Mouse (Mus musculus) intestine, embryonic 15.5 days (tissue): ENCODE measurements around the gene Mzf1. TPM values are rescaled to one million over a fixed set of nuclear protein-coding genes. Genes with fewer than 3 reads are reported as not detected.

Experiments used
- ATAC-seq: fragments of 200-750 bp; cut with Nextera tagmentation; 2 replicates; pipeline ENCODE4 v1.8.0; 2017; ENCODE audit warnings: moderate TSS enrichment, moderate library complexity
- H3K27ac ChIP-seq: fragments of 300-500 bp; sonication (generic); 2 replicates; pipeline ENCODE4 v1.5.1; 2015; ENCODE audit warnings: mild to moderate bottlenecking, inconsistent platforms
- H3K27me3 ChIP-seq: fragments of 300-500 bp; sonication (generic); replicated peaks from 2 replicates; pipeline ENCODE4 v1.6.1; 2015; ENCODE audit warnings: inconsistent platforms
- H3K36me3 ChIP-seq: fragments of 300-500 bp; sonication (generic); 2 replicates; pipeline ENCODE4 v1.6.1; 2015; ENCODE audit warnings: inconsistent platforms
- H3K4me1 ChIP-seq: fragments of 300-500 bp; sonication (generic); replicated peaks from 2 replicates; pipeline ENCODE4 v1.6.1; 2015; ENCODE audit warnings: inconsistent platforms
- H3K4me2 ChIP-seq: fragments of 300-500 bp; sonication (generic); replicated peaks from 2 replicates; pipeline ENCODE4 v1.6.1; 2015; ENCODE audit warnings: mild to moderate bottlenecking, inconsistent platforms
- H3K4me3 ChIP-seq: fragments of 300-500 bp; sonication (generic); replicated peaks from 2 replicates; pipeline ENCODE4 v1.5.1; 2015; ENCODE audit warnings: inconsistent platforms
- H3K9ac ChIP-seq: fragments of 300-500 bp; sonication (generic); 2 replicates; pipeline ENCODE4 v1.6.1; 2015; ENCODE audit warnings: inconsistent platforms
- H3K9me3 ChIP-seq: fragments of 300-500 bp; sonication (generic); 2 replicates; pipeline ENCODE4 v1.6.1; 2016; ENCODE audit warnings: inconsistent platforms
- WGBS: fragments of 180-500 bp; shearing (Covaris S2); methylation state at CpG from one replicate; pipeline ENCODE4 v1.1.7; 2015; 5-methylcytosine and 5-hydroxymethylcytosine counted together
- polyA plus RNA-seq: library from polyadenylated mRNA; unstranded; fragments of >200 nt; fragmentation: Nextera tagmentation; extraction: Ambion mirVana; gene quantifications from 2 replicates; pipeline ENCODE4 v1.2.1, GENCODE M21; 2015

Gene Mzf1
- polyA plus RNA-seq, 1 experiment from 2014 or later = 2.1 TPM

DNA sequence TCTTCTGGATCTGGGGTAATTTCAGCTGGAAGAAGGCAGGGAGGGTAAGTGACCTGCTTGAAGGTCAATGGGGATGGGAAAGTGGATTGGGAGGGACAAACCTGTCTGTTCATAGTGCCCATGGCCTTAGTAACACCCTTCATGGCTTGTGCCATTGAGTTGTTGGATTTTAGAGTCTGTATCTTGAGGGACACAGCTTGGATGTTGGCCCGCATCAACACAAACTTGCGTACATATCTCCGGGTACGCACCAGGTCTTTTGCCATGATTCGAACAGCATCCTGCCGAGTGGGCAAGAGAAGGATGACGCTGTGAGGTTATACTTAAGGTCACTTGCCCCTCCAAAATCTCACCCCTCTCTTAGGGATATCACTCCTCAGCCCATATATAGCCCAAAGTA is 22.0 kb downstream of the Mzf1 start:
- no peak for ATAC-seq
- H3K4me3 ChIP-seq = no peak overlapping the region
- H3K4me2 ChIP-seq = no peak overlapping the region
- peaks cover 27% of the 10 kb centered on the region for H3K4me1 ChIP-seq
- 0 out of 2 replicates have a peak overlapping the region, but pooled peaks have one; percentile 22 for H3K27ac ChIP-seq
- WGBS = 87% methylated on average over 7 of the region's 7 CpGs
- H3K9me3 ChIP-seq = no peaks in the 10 kb centered on the region
- no peaks in the 10 kb centered on the region for H3K27me3 ChIP-seq
- peak overlapping the region; percentile 81; the same call in 1 of the 2 replicates for H3K9ac ChIP-seq
- H3K36me3 ChIP-seq = peaks cover 59% of the 10 kb centered on the region

DNA sequence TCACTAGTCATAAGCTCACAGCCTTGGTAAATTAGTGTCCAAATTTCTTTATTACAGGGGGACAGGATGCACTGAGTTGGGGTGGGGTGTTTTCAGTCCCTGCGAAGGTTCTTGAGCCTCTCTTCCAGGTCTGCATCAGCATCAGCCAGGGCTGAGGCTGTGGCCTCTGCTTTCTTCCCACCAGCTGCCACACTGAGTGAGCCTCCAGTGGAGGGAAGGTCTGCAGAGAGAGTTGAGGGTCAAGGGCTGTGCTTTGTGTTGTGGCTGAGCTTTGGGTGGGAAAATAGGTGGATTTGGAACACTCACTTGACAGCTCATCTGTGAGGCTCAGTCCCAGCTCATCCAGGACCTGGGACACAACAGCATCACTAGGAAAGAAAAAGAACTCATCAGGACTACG is 22.6 kb downstream of the Mzf1 start:
- peaks cover 29% of the 10 kb centered on the region for H3K4me1 ChIP-seq
- no peak overlapping the region for H3K27ac ChIP-seq
- no peak overlapping the region for H3K9ac ChIP-seq
- peaks cover 65% of the 10 kb centered on the region for H3K36me3 ChIP-seq
- H3K4me2 ChIP-seq = no peak overlapping the region
- no peak overlapping the region for H3K4me3 ChIP-seq
- WGBS = 69% methylated on average over 2 of the region's 2 CpGs
- no peak for ATAC-seq
- H3K27me3 ChIP-seq = no peaks in the 10 kb centered on the region
- no peaks in the 10 kb centered on the region for H3K9me3 ChIP-seq

DNA sequence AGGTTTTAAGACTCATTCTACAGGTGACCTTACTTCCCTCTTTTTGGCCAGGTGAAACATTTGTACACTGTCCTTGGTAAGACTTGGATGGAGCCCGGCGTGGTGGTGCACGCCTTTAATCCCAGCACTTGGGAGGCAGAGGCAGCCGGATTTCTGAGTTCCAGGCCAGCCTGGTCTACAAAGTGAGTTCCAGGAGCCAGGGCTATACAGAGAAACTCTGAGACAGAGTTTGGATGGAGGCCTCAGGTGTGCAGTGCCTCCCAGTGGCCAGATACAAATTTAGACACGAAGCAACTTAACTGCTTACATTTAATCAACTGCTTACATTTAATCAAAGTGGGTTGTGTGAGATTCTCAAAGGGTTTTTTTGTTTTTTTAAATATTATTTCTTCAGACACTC is 23.5 kb downstream of the Mzf1 start:
- H3K27ac ChIP-seq = no peak overlapping the region
- no peak overlapping the region for H3K9ac ChIP-seq
- peaks cover 68% of the 10 kb centered on the region for H3K36me3 ChIP-seq
- peaks cover 26% of the 10 kb centered on the region for H3K4me1 ChIP-seq
- 73% methylated on average over 5 of the region's 5 CpGs for WGBS
- no peaks in the 10 kb centered on the region for H3K27me3 ChIP-seq
- ATAC-seq = no peak
- no peak overlapping the region for H3K4me3 ChIP-seq
- no peak overlapping the region for H3K4me2 ChIP-seq
- no peaks in the 10 kb centered on the region for H3K9me3 ChIP-seq

DNA sequence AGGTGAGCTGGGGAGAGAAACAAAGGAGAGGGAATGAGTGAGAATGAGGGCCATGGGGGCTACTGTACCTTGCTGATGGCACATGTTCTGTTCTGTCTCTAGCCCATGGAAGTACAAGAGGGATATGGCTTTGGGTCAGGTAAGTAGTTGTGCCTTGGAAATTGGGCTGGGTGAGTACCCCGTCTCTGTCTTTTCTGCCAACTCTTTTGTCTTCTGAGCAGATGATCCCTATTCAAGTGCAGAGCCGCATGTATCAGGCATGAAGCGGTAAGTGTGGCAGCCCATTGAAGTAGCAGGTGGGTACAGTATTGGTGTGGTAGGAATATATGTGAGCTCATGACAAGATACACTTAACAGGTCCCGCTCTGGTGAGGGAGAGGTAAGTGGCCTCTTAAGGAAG is 25.6 kb downstream of the Mzf1 start:
- H3K9me3 ChIP-seq = no peaks in the 10 kb centered on the region
- H3K4me3 ChIP-seq = no peak overlapping the region
- no peaks in the 10 kb centered on the region for H3K27me3 ChIP-seq
- ATAC-seq = no peak
- H3K36me3 ChIP-seq = peaks cover 58% of the 10 kb centered on the region
- H3K4me1 ChIP-seq = peaks cover 23% of the 10 kb centered on the region
- no peak overlapping the region for H3K4me2 ChIP-seq
- no peak overlapping the region for H3K27ac ChIP-seq
- 92% methylated on average over 4 of the region's 4 CpGs for WGBS
- no peak overlapping the region for H3K9ac ChIP-seq

DNA sequence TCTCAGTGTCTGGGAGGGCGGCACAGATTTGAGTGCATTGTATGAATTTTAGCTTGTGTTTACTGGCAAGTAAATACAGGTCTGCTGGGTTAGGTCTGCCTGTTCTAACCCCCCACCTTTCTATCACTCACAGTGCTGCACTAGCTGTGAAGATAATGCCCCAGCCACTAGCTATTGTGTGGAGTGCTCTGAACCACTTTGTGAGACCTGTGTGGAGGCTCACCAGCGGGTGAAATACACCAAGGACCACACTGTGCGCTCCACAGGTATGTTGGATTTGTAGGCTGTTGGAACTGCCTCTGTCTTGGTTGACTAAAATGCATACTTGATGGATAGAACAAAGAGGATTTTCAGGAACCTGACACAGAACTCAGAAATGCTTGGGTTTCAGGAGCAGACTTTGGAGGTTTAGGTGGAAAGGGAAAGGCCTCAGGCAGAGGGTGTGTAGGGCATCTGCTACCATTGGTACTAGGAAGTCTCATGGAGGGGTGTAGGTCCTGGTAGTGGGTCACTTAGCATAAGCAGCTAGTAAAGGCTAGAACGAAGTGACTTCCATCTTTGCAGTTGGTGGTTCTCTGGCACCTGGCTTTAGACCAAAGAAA is 29.0 kb downstream of the Mzf1 start:
- peak overlapping the region; percentile 91 for H3K4me2 ChIP-seq
- no peaks in the 10 kb centered on the region for H3K27me3 ChIP-seq
- WGBS = 29% methylated on average over 4 of the region's 4 CpGs
- H3K4me1 ChIP-seq = peaks cover 23% of the 10 kb centered on the region
- no peak for ATAC-seq
- H3K36me3 ChIP-seq = peaks cover 43% of the 10 kb centered on the region
- H3K4me3 ChIP-seq = peak overlapping the region; percentile 94
- 0 out of 2 replicates have a peak overlapping the region, but pooled peaks have one; percentile 100 for H3K27ac ChIP-seq
- H3K9ac ChIP-seq = peak overlapping the region; percentile 98
- H3K9me3 ChIP-seq = no peaks in the 10 kb centered on the region

DNA sequence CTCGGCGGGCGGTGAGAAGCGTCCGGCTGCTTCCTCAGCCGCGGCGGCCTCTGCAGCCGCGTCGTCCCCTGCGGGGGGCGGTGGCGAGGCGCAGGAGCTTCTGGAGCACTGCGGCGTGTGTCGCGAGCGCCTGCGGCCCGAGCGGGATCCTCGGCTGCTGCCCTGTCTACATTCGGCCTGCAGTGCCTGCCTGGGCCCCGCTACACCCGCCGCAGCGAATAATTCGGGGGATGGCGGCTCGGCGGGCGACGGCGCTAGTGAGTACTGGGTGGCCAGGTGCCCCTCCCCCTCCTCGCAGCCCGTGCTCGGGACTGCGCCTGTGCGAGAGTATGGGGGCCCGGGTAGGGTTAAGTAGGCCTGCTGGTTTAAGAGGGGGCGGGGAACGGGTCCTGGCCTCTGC is 29.8 kb downstream of the Mzf1 start:
- peak overlapping the region; percentile 100 for H3K27ac ChIP-seq
- H3K36me3 ChIP-seq = peaks cover 35% of the 10 kb centered on the region
- no peaks in the 10 kb centered on the region for H3K9me3 ChIP-seq
- no peaks in the 10 kb centered on the region for H3K27me3 ChIP-seq
- under 1% methylated on average over 43 of the region's 44 CpGs for WGBS
- H3K4me2 ChIP-seq = peak overlapping the region; percentile 91
- peak; percentile 67 for ATAC-seq
- peak overlapping the region; percentile 94 for H3K4me3 ChIP-seq
- peaks cover 23% of the 10 kb centered on the region for H3K4me1 ChIP-seq
- peak overlapping the region; percentile 98 for H3K9ac ChIP-seq

DNA sequence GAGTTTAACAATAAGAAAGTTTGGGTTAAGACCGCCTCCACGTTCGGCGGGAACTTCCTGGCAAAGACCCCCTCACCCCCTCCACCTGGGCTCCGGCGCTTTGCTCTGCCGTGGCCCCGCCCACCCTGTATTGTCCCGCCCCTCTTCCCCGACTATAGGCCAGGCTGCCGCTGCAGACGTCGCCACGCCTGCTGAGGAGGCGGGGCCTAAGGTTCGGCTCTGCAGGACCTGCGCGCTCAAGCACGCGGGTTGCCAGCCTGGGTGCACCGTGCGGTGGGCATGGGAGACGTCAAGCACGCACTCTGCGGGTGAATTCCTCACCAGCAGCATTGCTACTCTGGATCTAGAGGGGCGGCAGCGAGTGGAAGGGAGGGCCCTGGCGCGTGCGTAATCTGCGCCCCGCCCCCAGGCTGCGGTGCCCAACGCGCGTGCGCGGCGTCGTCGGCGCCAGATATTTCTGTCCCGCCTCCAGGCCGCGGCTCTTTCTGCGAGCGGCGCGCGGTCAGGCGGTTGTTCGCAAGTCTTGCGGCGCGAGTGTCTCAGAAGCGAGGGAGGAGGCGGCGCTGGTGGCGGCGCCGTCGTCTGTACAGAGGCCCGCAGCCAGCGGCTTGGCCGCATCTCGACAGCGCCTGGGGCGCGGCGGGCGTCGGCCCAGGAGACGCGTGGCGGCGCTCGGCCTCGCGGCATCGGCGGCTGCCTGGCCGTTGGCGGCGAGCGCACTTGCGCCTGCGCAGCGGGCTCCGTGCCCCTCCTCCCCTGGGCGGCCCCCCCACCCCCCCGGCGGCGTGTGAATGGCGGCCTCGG is 30.4 kb downstream of the Mzf1 start:
- peak; percentile 85 for ATAC-seq
- under 1% methylated on average over 84 of the region's 95 CpGs for WGBS
- peak overlapping the region; percentile 100 for H3K27ac ChIP-seq
- H3K9me3 ChIP-seq = no peaks in the 10 kb centered on the region
- peak overlapping the region; percentile 98 for H3K9ac ChIP-seq
- peaks cover 28% of the 10 kb centered on the region for H3K36me3 ChIP-seq
- peak overlapping the region; percentile 91 for H3K4me2 ChIP-seq
- no peaks in the 10 kb centered on the region for H3K27me3 ChIP-seq
- peak overlapping the region; percentile 94 for H3K4me3 ChIP-seq
- peaks cover 23% of the 10 kb centered on the region for H3K4me1 ChIP-seq

DNA sequence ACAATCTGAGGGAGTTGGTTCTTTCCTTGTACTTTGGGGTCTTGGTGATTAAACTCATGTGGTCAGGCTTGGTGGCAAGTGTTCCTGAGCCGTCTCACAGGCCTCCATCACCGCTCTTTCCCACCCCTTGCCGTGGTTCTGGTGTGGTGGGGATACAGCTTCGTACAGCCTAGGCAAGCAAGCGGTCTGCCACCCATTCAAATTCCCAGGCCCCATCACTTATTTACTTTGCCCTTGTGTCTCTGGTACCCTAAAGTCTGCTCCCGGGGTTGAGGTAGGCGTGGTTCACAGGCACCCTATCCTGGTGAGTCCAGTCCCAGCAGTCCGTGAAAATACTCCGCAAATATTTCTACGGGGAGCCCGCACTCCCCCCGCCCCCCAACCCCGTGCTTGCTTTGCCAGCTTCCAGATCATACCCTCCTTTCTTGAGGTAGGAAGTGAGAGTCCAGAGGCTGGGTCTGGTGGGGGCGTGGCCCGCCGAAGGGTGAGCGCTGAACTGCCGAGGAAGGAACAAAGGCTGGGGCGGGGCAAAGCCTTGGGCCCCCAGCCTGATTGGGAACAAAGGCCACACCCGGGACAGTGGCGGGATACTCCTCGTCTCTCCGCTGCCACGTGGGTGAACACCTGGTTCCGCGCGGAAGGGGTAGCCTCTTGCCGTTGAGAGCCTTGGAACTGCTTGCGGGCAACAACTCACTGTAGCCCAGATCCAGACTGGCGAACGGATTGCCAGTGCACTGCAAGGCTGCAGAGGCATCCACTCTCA is 31.6 kb downstream of the Mzf1 start:
- Histone ChIP-seq H3K4me2 (peak overlapping the region; percentile 91), H3K27ac (peak overlapping the region; percentile 100)
- peak; percentile 72 for ATAC-seq

DNA sequence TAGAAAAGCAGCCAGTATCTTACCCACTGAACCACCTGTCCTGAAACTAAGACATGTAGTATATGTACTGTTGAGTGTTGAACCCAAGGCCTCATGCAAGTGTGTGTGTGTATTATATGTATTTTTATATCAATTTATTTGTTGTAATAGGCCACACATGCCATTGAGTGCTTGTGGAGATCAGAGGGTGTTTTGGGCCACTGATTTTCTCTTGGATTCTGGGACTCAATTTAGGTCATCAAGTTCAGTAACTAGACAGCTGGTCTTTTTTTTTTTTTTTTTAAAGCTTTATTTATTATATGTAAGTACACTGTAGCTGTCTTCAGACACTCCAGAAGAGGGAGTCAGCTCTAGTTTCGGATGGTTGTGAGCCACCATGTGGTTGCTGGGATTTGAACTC is 39.3 kb downstream of the Mzf1 start:
- Histone ChIP-seq H3K4me2 (no peak overlapping the region), H3K9ac (no peak overlapping the region), H3K9me3 (no peaks in the 10 kb centered on the region), H3K36me3 (no peaks in the 10 kb centered on the region), H3K27me3 (no peaks in the 10 kb centered on the region), H3K4me1 (0 out of 2 replicates have a peak, but pooled peaks cover 5% of the 10 kb centered on the region), H3K27ac (no peak overlapping the region), H3K4me3 (no peak overlapping the region)
- 87% methylated on average over 1 of the region's 1 CpGs for WGBS
- ATAC-seq = no peak

More for the DNA sequence above, 31.6 kb downstream of the Mzf1 start:
- Histone ChIP-seq H3K4me3 (peak overlapping the region; percentile 94), H3K4me1 (peaks cover 23% of the 10 kb centered on the region), H3K36me3 (peaks cover 16% of the 10 kb centered on the region), H3K9ac (peak overlapping the region; percentile 98), H3K27me3 (no peaks in the 10 kb centered on the region), H3K9me3 (no peaks in the 10 kb centered on the region)
- WGBS = 2% methylated on average over 31 of the region's 31 CpGs

DNA sequence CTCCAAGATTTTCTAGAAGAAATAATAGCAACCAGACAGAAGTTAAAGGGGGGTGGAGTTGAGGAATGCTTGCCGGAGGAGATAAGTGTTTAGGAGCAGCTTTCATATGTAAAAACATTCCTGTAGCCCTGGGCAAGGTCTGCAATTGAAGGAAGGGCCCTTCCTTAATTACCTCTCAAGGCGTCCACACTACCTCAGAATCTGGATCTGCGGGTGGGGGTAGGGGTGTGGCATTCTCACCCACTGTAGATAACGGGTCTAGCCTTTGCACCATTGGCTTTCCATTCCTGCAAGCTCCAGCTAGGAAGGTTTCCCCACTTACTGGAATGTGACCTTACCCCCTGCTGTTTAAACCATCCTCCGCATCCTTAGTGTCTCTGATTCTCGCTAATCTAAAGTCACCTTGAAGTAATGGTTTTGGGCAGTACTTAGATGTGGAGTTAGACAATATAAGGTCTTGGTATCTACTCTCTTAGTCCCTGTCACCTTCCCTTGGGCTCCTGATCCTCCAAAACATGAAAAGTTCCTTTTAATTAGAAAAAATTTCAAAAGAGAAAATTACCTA is 40.2 kb downstream of the Mzf1 start:
- Histone ChIP-seq H3K9me3 (no peaks in the 10 kb centered on the region), H3K27me3 (no peaks in the 10 kb centered on the region), H3K4me1 (0 out of 2 replicates have a peak, but pooled peaks cover 5% of the 10 kb centered on the region), H3K4me3 (no peak overlapping the region), H3K27ac (no peak overlapping the region), H3K36me3 (no peaks in the 10 kb centered on the region), H3K9ac (no peak overlapping the region), H3K4me2 (no peak overlapping the region)
- 36% methylated on average over 6 of the region's 6 CpGs for WGBS
- ATAC-seq = no peak

DNA sequence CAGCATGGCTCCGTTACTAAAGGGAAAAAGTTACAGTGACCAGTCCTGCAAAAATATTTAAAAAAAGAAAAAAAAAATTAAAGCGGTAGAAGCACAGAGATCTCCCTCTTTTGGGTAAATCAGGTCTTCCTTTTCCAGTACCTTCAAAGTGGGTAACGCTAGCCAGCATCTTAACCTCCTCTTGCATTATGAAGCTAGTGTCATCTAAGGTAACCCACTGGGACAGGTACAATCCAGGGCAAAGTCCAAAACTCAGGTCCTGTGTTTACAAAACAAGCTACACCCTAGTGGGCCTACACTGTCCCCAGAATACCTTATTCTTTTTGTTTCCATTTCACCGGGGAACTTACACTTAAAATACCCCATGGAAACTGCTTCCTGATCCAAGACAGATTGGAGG is 40.9 kb downstream of the Mzf1 start:
- Histone ChIP-seq H3K27ac (no peak overlapping the region), H3K4me3 (no peak overlapping the region), H3K9me3 (no peaks in the 10 kb centered on the region), H3K4me2 (no peak overlapping the region), H3K9ac (no peak overlapping the region), H3K27me3 (no peaks in the 10 kb centered on the region), H3K36me3 (no peaks in the 10 kb centered on the region), H3K4me1 (0 out of 2 replicates have a peak, but pooled peaks cover 5% of the 10 kb centered on the region)
- 60% methylated on average over 4 of the region's 4 CpGs for WGBS
- no peak for ATAC-seq
